Mouse (Mus musculus) forebrain, postnatal 0 days (tissue): ENCODE data around the gene Scarf2. TPM values are rescaled to one million over a fixed set of nuclear protein-coding genes. Genes with fewer than 3 reads are reported as not detected.
A peak's percentile ranks its signal among the peaks of the same experiment; 100 is the strongest.

Experiments
- ATAC-seq: fragments of 200-750 bp; cut with Nextera tagmentation; 2 replicates; pipeline ENCODE4 v1.8.0; 2017; ENCODE audit warnings: mild to moderate bottlenecking, moderate library complexity
- DNase-seq: peaks from one replicate; pipeline ENCODE4 v3.0.0-alpha.2; 2015
- H3K27ac ChIP-seq: fragments of 300-500 bp; sonication (generic); 2 replicates; pipeline ENCODE4 v1.5.1; 2014; ENCODE audit warnings: low read depth, mild to moderate bottlenecking, antibody characterized with exemption, low read length, moderate library complexity, mixed read lengths
- H3K27me3 ChIP-seq: fragments of 300-500 bp; sonication (generic); 2 replicates; pipeline ENCODE4 v1.6.1; 2014; ENCODE audit warnings: mild to moderate bottlenecking, low read length, mixed read lengths; ENCODE audit not compliant: insufficient read depth
- H3K36me3 ChIP-seq: fragments of 300-500 bp; sonication (generic); 2 replicates; pipeline ENCODE4 v1.6.1; 2014; ENCODE audit warnings: mild to moderate bottlenecking, moderate library complexity; ENCODE audit not compliant: insufficient read depth
- H3K4me1 ChIP-seq: fragments of 300-500 bp; sonication (generic); 2 replicates; pipeline ENCODE4 v1.6.1; 2014; ENCODE audit warnings: antibody characterized with exemption; ENCODE audit not compliant: insufficient read depth
- H3K4me2 ChIP-seq: fragments of 300-500 bp; sonication (generic); 2 replicates; pipeline ENCODE4 v1.6.1; 2014; ENCODE audit warnings: low read depth, mild to moderate bottlenecking, moderate library complexity
- H3K4me3 ChIP-seq: fragments of 300-500 bp; sonication (generic); 2 replicates; pipeline ENCODE4 v1.5.1; 2014; ENCODE audit warnings: low read depth, low read length, mixed read lengths
- H3K9ac ChIP-seq: fragments of 300-500 bp; sonication (generic); 2 replicates; pipeline ENCODE4 v1.6.1; 2014; ENCODE audit warnings: mild to moderate bottlenecking
- H3K9me3 ChIP-seq: fragments of 300-500 bp; sonication (generic); 2 replicates; pipeline ENCODE4 v1.6.1; 2016; ENCODE audit warnings: low read length
- CTCF ChIP-seq: sonication (generic); IDR thresholded peaks from 2 replicates; pipeline ENCODE4 v1.5.1; 2016; ENCODE audit warnings: antibody characterized with exemption, control low read depth, low read depth
- WGBS: fragments of 180-500 bp; shearing (Covaris S2); extraction: QIAGEN DNeasy Blood & Tissue Kit; methylation state at CpG from one replicate; pipeline ENCODE4 v1.1.7; 2014; 5-methylcytosine and 5-hydroxymethylcytosine counted together
- polyA plus RNA-seq: library from polyadenylated mRNA; unstranded; fragments of >200 nt; fragmentation: Nextera tagmentation; extraction: Ambion mirVana; gene quantifications from 2 replicates; pipeline ENCODE4 v1.2.1, GENCODE M21; 2015
- total RNA-seq: library from RNA; depleted of rRNA; stranded (reverse); fragments of >200 nt; gene quantifications from 2 replicates; pipeline ENCODE4 v1.2.3, GENCODE M21; 2014

Gene Scarf2
- total and polyA plus RNA-seq, 2 experiments from 2014 or later = 2.1 to 10.6 TPM

DNA sequence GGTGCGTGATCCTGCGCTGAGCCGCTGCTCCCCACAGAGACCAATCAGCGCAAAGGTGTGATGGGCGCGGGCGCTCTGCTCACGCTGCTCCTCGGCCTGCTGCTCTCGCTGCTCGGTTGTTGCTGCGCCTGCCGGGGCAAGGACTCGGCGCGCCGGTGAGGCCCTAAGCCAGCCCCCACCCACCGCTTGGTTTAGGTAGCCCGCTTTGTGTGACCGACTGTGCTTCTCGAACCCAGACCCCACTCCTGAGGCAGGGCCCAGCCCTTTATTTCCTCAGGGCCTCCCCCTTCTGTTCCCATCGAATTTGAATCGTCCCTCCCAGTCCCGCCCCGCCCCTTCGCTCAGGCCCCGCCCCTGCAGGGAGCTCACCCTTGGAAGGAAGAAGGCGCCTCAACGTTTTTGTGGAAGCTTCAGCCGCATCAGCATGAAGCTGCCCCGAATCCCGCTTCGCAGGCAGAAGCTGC, 7.4 kb downstream of the Scarf2 start:
- peaks cover 28% of the 10 kb centered on the region; the same call in 1 of the 2 replicates for H3K4me1 ChIP-seq
- H3K4me2 ChIP-seq = peak overlapping the region; percentile 58
- H3K4me3 ChIP-seq = peak overlapping the region; percentile 31
- H3K9ac ChIP-seq = peak overlapping the region; percentile 35; the same call in 1 of the 2 replicates
- ATAC-seq = no peak
- no peak overlapping the region for H3K27ac ChIP-seq
- WGBS = 2% methylated on average over 33 of the region's 33 CpGs
- H3K27me3 ChIP-seq = peaks cover 58% of the 10 kb centered on the region
- TF ChIP-seq CTCF = no peak
- no peaks in the 10 kb centered on the region for H3K9me3 ChIP-seq
- DNase-seq = no peak
- H3K36me3 ChIP-seq = no peaks in the 10 kb centered on the region

DNA sequence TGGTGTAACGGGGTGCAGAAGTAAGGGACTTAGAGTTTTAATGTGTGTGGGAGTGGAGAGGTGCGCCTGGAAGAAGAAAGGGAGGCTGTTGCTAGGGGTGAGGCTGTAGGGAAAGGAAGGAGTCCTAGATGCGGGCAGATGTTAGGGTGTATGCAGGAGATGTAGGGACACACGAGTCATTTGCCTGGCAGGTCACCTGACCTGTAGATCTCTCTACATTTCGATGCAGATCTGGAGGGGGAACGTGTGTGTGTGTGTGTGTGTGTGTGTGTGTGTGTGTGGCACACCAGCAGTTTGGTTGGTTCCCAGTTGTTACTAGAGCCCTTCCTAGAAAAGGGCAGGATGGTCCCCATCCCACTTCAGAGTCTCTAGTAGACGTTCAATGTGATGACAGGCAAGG, 7.9 kb downstream of the Scarf2 start:
- Histone ChIP-seq H3K27ac (no peak overlapping the region), H3K9me3 (no peaks in the 10 kb centered on the region), H3K4me2 (peak overlapping the region; percentile 58; the same call in 1 of the 2 replicates), H3K4me3 (peak overlapping the region; percentile 31), H3K36me3 (no peaks in the 10 kb centered on the region), H3K4me1 (peaks cover 31% of the 10 kb centered on the region; the same call in 1 of the 2 replicates), H3K9ac (0 out of 2 replicates have a peak overlapping the region, but pooled peaks have one; percentile 35), H3K27me3 (peaks cover 55% of the 10 kb centered on the region)
- ATAC-seq (no peak), DNase-seq (no peak)
- WGBS = 9% methylated on average over 7 of the region's 7 CpGs
- TF ChIP-seq CTCF = no peak

DNA sequence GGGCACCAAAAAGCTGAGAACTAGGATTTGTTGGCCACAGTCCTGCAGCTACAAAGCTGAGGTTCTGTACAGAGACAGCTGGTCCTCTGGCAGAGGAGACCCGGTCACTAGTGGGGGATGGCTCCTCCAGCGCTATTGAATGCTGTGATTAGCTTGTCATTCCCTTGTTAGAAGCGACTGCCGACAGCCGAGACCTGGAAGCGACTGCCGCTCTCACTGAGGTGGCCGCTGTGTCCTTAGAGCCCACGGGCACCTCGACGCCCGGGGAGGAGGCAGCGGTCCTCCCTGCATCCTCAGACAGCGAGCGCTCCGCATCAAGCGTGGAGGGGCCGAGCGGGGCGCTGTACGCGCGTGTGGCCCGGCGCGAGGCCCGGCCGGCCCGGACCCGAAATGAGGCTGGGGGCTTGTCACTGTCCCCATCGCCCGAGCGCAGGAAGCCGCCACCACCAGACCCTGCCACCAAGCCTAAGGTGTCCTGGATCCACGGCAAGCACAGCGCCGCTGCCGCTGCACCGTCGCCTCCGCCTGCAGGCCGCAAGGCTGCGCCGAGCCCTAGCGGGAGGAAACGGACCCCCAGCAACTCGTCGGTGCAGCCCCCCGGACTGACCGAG, 9.6 kb downstream of the Scarf2 start:
- peak overlapping the region; percentile 93 for H3K27ac ChIP-seq
- H3K36me3 ChIP-seq = no peaks in the 10 kb centered on the region
- peak; percentile 31; the same call in 1 of the 2 replicates for TF ChIP-seq CTCF
- H3K9me3 ChIP-seq = no peaks in the 10 kb centered on the region
- H3K4me1 ChIP-seq = peaks cover 33% of the 10 kb centered on the region; the same call in 1 of the 2 replicates
- H3K4me3 ChIP-seq = peak overlapping the region; percentile 64
- peaks cover 42% of the 10 kb centered on the region for H3K27me3 ChIP-seq
- WGBS = under 1% methylated on average over 50 of the region's 50 CpGs
- peak overlapping the region; percentile 90 for H3K9ac ChIP-seq
- ATAC-seq (peak; percentile 32; the same call in 1 of the 2 replicates), DNase-seq (peak; percentile 70)
- H3K4me2 ChIP-seq = peak overlapping the region; percentile 97

DNA sequence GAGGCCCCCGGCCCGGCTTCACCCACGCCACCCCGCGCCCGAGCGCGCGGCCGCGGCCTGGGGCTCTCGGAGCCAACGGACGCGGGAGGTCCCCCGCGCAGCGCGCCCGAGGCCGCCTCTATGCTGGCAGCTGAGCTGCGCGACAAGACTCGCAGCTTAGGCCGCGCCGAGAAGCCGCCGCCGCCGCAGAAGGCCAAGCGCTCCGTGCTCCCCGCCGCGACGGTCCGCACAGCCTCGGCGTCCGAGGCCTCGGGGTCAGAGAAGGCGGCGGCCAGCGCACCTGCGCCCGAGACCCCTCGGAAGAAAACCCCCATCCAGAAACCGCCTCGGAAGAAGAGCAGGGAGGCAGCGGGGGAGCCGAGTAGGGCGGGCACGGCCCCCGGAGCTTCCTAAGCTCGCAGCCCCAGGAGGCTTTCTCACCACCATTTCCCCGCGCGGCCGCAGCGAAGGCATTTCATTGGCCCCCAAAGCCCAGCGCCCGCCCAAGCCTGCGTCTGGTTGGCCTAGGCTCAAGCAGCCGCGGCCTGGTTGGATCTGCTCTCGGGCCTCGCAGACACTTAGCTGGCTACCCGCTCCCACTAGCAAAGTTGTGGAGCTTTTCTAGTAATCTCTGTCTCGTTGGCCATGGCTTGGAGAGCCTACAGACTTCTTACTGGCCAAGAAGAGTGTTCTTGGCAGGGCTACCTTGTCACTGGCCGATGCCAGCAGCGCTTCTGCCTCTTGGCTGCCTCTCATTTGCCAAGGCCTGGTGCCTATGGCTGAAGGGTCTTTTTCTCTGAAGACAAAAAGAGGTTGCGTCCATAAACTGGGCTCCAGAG, 10.3 kb downstream of the Scarf2 start:
- no peak for TF ChIP-seq CTCF
- H3K4me2 ChIP-seq = peak overlapping the region; percentile 97
- 3% methylated on average over 64 of the region's 73 CpGs for WGBS
- H3K27ac ChIP-seq = peak overlapping the region; percentile 93
- peak overlapping the region; percentile 64 for H3K4me3 ChIP-seq
- H3K36me3 ChIP-seq = no peaks in the 10 kb centered on the region
- peak overlapping the region; percentile 90 for H3K9ac ChIP-seq
- peaks cover 32% of the 10 kb centered on the region; the same call in 1 of the 2 replicates for H3K4me1 ChIP-seq
- peaks cover 34% of the 10 kb centered on the region for H3K27me3 ChIP-seq
- no peaks in the 10 kb centered on the region for H3K9me3 ChIP-seq
- DNase-seq (peak; percentile 96), ATAC-seq (peak; percentile 93)

DNA sequence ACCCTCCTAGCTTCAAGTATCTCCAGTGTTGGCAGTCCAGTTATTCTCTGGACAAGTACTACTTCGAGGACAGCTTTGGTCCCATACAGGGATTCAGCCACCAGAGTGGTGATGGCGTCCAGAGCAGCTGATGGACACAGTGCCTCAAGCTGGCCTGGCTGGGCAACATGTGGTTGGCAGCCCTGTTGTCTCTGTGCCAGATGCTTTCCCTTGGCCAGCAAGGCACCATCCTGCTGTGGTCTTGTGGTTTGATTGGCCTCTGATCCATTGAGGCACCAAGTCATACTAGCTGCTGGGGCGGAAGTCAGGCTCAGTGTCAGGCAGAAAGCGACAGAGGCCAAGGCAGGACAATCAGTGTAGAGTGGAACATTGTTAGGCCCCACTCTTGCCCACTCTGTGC, 12.0 kb downstream of the Scarf2 start:
- no peak overlapping the region for H3K4me2 ChIP-seq
- H3K36me3 ChIP-seq = no peaks in the 10 kb centered on the region
- peaks cover 22% of the 10 kb centered on the region; the same call in 1 of the 2 replicates for H3K4me1 ChIP-seq
- H3K27ac ChIP-seq = no peak overlapping the region
- DNase-seq (no peak), ATAC-seq (no peak)
- H3K9me3 ChIP-seq = no peaks in the 10 kb centered on the region
- no peak overlapping the region for H3K9ac ChIP-seq
- TF ChIP-seq CTCF = no peak
- H3K4me3 ChIP-seq = no peak overlapping the region
- H3K27me3 ChIP-seq = peaks cover 18% of the 10 kb centered on the region
- 81% methylated on average over 4 of the region's 4 CpGs for WGBS

DNA sequence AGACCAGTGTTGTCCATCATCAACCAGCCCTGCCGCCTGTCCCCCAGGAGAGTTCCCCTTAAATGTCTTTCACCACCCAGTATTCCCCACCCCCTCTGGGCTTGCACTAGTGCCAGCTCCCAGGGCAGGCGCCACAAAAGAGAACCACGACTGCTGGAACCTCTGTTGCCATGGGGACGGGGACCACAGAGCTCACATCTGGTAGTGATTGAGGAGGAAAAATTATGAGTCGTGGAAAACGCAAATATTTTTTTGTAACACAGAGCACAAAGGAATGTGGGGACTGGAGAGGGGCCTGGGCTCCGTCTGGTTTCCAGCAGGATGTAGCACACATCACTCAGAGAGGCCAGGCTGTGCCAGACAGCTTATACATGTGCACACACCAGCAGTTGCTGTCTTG, 12.6 kb downstream of the Scarf2 start:
- WGBS = 18% methylated on average over 7 of the region's 7 CpGs
- DNase-seq (peak; percentile 59), ATAC-seq (peak; percentile 21)
- Histone ChIP-seq H3K4me3 (no peak overlapping the region), H3K4me1 (peaks cover 22% of the 10 kb centered on the region; the same call in 1 of the 2 replicates), H3K36me3 (no peaks in the 10 kb centered on the region), H3K9me3 (no peaks in the 10 kb centered on the region), H3K27me3 (peaks cover 12% of the 10 kb centered on the region), H3K9ac (no peak overlapping the region), H3K4me2 (no peak overlapping the region), H3K27ac (peak overlapping the region; percentile 37)
- no peak for TF ChIP-seq CTCF
